22 mouse cellular contexts compared by ENCODE assay signal in genomic region chr11:34012007-34012652, GRCm38 (mm10). TPM values are rescaled to one million over a fixed set of nuclear protein-coding genes. Genes with fewer than 3 reads are reported as not detected.
DNase-seq lines count a peak whose midpoint lies in the region; ATAC-seq and TF ChIP-seq lines count a peak whose summit lies in the region.
"Had no signal": no experiment of that assay in that cellular context is flagged by ENCODE, and none has a peak within 500 bp of the region (broad histone marks: within the 10 kb centered on the region; RNA-seq: fewer than 3 reads in every experiment).

No protein-coding gene starts in this region.

- no peak overlapping the region for H3K9ac ChIP-seq in forebrain, embryonic 11.5 days (ENCODE audit: low read length)
- H3K9ac ChIP-seq in forebrain, embryonic 16.5 days (replicated peaks; ENCODE audit: low read depth, low read length) = no peak overlapping the region
- H3K9ac ChIP-seq in stomach, embryonic 14.5 days (replicated peaks; ENCODE audit: low read depth, low read length) = no peak overlapping the region
- H3K9ac ChIP-seq in stomach, postnatal 0 days (ENCODE audit: low read length) = no peak overlapping the region
- H3K9ac ChIP-seq in liver, embryonic 13.5 days = no peak overlapping the region
- H3K9ac ChIP-seq: forebrain, embryonic 13.5 days; hindbrain, embryonic 12.5 days; limb, embryonic 13.5 days; lung, embryonic 14.5 days; neural tube, embryonic 15.5 days had no signal

- TF ChIP-seq EP300 in stomach, postnatal 0 days (optimal IDR thresholded peaks at IDR 0.05) = no peak

- 64% methylated on average over 6 of the region's 6 CpGs for WGBS in forebrain, embryonic 11.5 days
- WGBS in forebrain, embryonic 16.5 days = 74% methylated on average over 6 of the region's 6 CpGs
- WGBS in stomach, embryonic 14.5 days = 75% methylated on average over 6 of the region's 6 CpGs
- WGBS in stomach, postnatal 0 days = 85% methylated on average over 6 of the region's 6 CpGs
- WGBS in liver, embryonic 13.5 days (ENCODE audit: insufficient replicate concordance) = 45% methylated on average over 6 of the region's 6 CpGs
- 71% methylated on average over 6 of the region's 6 CpGs for WGBS in lung, adult 2 months

- no peaks in the 10 kb centered on the region for H3K9me3 ChIP-seq in forebrain, embryonic 11.5 days (ENCODE audit: control insufficient read depth, low read length)
- H3K9me3 ChIP-seq in forebrain, embryonic 16.5 days (ENCODE audit: control insufficient read depth, low read length) = no peaks in the 10 kb centered on the region
- no peaks in the 10 kb centered on the region for H3K9me3 ChIP-seq in stomach, embryonic 14.5 days (ENCODE audit: control insufficient read depth, low read depth, low read length)
- H3K9me3 ChIP-seq in stomach, postnatal 0 days (ENCODE audit: control insufficient read depth, low read length) = no peaks in the 10 kb centered on the region
- no peaks in the 10 kb centered on the region for H3K9me3 ChIP-seq in liver, embryonic 13.5 days (replicated peaks)
- H3K9me3 ChIP-seq: forebrain, embryonic 13.5 days; hindbrain, embryonic 12.5 days; limb, embryonic 13.5 days; neural tube, embryonic 15.5 days had no signal

- no peak overlapping the region for H3K4me2 ChIP-seq in forebrain, embryonic 11.5 days (ENCODE audit: low read depth, low read length, severe bottlenecking)
- no peak overlapping the region for H3K4me2 ChIP-seq in forebrain, embryonic 16.5 days (ENCODE audit: low read length)
- H3K4me2 ChIP-seq in stomach, embryonic 14.5 days (replicated peaks; ENCODE audit: low read depth, low read length) = no peak overlapping the region
- H3K4me2 ChIP-seq in stomach, postnatal 0 days (replicated peaks; ENCODE audit: low read depth) = no peak overlapping the region
- no peak overlapping the region for H3K4me2 ChIP-seq in liver, embryonic 13.5 days
- H3K4me2 ChIP-seq: forebrain, embryonic 13.5 days; hindbrain, embryonic 12.5 days; limb, embryonic 13.5 days; lung, embryonic 14.5 days; neural tube, embryonic 15.5 days had no signal

- no peaks in the 10 kb centered on the region for H3K27me3 ChIP-seq in forebrain, embryonic 11.5 days (ENCODE audit: control insufficient read depth, insufficient read depth, low read length)
- H3K27me3 ChIP-seq in forebrain, embryonic 16.5 days (replicated peaks; ENCODE audit: control insufficient read depth, insufficient read depth, low read length) = no peaks in the 10 kb centered on the region
- no peaks in the 10 kb centered on the region for H3K27me3 ChIP-seq in stomach, embryonic 14.5 days (ENCODE audit: control insufficient read depth, insufficient read depth, low read length)
- H3K27me3 ChIP-seq in stomach, postnatal 0 days (ENCODE audit: control insufficient read depth, insufficient read depth, low read length) = no peaks in the 10 kb centered on the region
- no peaks in the 10 kb centered on the region for H3K27me3 ChIP-seq in liver, embryonic 13.5 days
- H3K27me3 ChIP-seq: forebrain, embryonic 13.5 days; hindbrain, embryonic 12.5 days; limb, embryonic 13.5 days; neural tube, embryonic 15.5 days had no signal

- H3K27ac ChIP-seq in forebrain, embryonic 11.5 days (ENCODE audit: low read depth, low read length) = no peak overlapping the region
- no peak overlapping the region for H3K27ac ChIP-seq in forebrain, embryonic 16.5 days (ENCODE audit: low read length)
- 0 out of 2 replicates have a peak overlapping the region, but pooled peaks have one; percentile 10 for H3K27ac ChIP-seq in stomach, embryonic 14.5 days (ENCODE audit: low read length)
- H3K27ac ChIP-seq in stomach, postnatal 0 days (replicated peaks) = no peak overlapping the region
- H3K27ac ChIP-seq in liver, embryonic 13.5 days = peak overlapping the region; percentile 8; the same call in 1 of the 2 replicates
- H3K27ac ChIP-seq: forebrain, embryonic 13.5 days; hindbrain, embryonic 12.5 days; layer of hippocampus, adult 2 months; limb, embryonic 13.5 days; neural tube, embryonic 15.5 days had no signal

- TF ChIP-seq CTCF in stomach, postnatal 0 days (IDR thresholded peaks at IDR 0.05; ENCODE audit: low read depth) = no peak
- TF ChIP-seq CTCF in lung, adult 2 months (IDR thresholded peaks at IDR 0.05; ENCODE audit: insufficient read depth, low read length) = no peak

- no peaks in the 10 kb centered on the region for H3K4me1 ChIP-seq in forebrain, embryonic 11.5 days (replicated peaks; ENCODE audit: control insufficient read depth, insufficient read depth, low read length)
- H3K4me1 ChIP-seq in forebrain, embryonic 16.5 days (replicated peaks; ENCODE audit: control insufficient read depth, insufficient read depth, low read length) = 0 out of 2 replicates have a peak, but pooled peaks cover 2% of the 10 kb centered on the region
- H3K4me1 ChIP-seq in stomach, embryonic 14.5 days (ENCODE audit: control insufficient read depth, insufficient read depth, low read length) = no peaks in the 10 kb centered on the region
- H3K4me1 ChIP-seq in stomach, postnatal 0 days (replicated peaks; ENCODE audit: control insufficient read depth, insufficient read depth) = no peaks in the 10 kb centered on the region
- peaks cover 15% of the 10 kb centered on the region for H3K4me1 ChIP-seq in liver, embryonic 13.5 days (replicated peaks)
- no peaks in the 10 kb centered on the region for H3K4me1 ChIP-seq in lung, adult 2 months (ENCODE audit: control insufficient read depth, insufficient read depth, low read length)
- H3K4me1 ChIP-seq: forebrain, embryonic 13.5 days; hindbrain, embryonic 12.5 days; neural tube, embryonic 15.5 days had no signal

- TF ChIP-seq POLR2A in lung, adult 2 months (IDR thresholded peaks at IDR 0.05; ENCODE audit: borderline replicate concordance, extremely low read depth, low read depth, low read length) = no peak

- no peaks in the 10 kb centered on the region for H3K36me3 ChIP-seq in forebrain, embryonic 11.5 days (ENCODE audit: control insufficient read depth, insufficient read depth, low read length)
- no peaks in the 10 kb centered on the region for H3K36me3 ChIP-seq in forebrain, embryonic 16.5 days (ENCODE audit: control insufficient read depth, insufficient read depth)
- H3K36me3 ChIP-seq in stomach, embryonic 14.5 days (ENCODE audit: control insufficient read depth, insufficient read depth, low read length) = no peaks in the 10 kb centered on the region
- no peaks in the 10 kb centered on the region for H3K36me3 ChIP-seq in stomach, postnatal 0 days (ENCODE audit: control insufficient read depth, insufficient read depth, low read length)
- no peaks in the 10 kb centered on the region for H3K36me3 ChIP-seq in liver, embryonic 13.5 days
- H3K36me3 ChIP-seq: hindbrain, embryonic 12.5 days; limb, embryonic 13.5 days; neural tube, embryonic 15.5 days had no signal

- ATAC-seq in forebrain, embryonic 11.5 days (replicated peaks; ENCODE audit: low FRiP score) = no peak
- ATAC-seq in forebrain, embryonic 16.5 days = no peak
- ATAC-seq in stomach, embryonic 14.5 days (ENCODE audit: insufficient number of reproducible peaks, insufficient read depth, low FRiP score, low read depth) = no peak
- ATAC-seq in stomach, postnatal 0 days (ENCODE audit: low FRiP score, low TSS enrichment) = no peak
- ATAC-seq in liver, embryonic 13.5 days (ENCODE audit: low read depth) = no peak
- ATAC-seq: forebrain, embryonic 13.5 days; inflammation-experienced regulatory T-cells, adult 6 months had no signal

- H3K4me3 ChIP-seq in forebrain, embryonic 11.5 days (ENCODE audit: low read depth, low read length) = no peak overlapping the region
- H3K4me3 ChIP-seq in forebrain, embryonic 16.5 days (replicated peaks; ENCODE audit: low read length) = no peak overlapping the region
- H3K4me3 ChIP-seq in stomach, embryonic 14.5 days (ENCODE audit: low read depth, low read length) = no peak overlapping the region
- H3K4me3 ChIP-seq in stomach, postnatal 0 days (ENCODE audit: low read depth, low read length) = no peak overlapping the region
- H3K4me3 ChIP-seq in liver, embryonic 13.5 days (replicated peaks) = no peak overlapping the region
- no peak overlapping the region for H3K4me3 ChIP-seq in lung, adult 2 months (replicated peaks; ENCODE audit: extremely low read depth, low read depth, low read length)
- H3K4me3 ChIP-seq: forebrain, embryonic 13.5 days; hindbrain, embryonic 12.5 days; layer of hippocampus, adult 2 months; limb, embryonic 13.5 days; neural tube, embryonic 15.5 days had no signal

- peak; percentile 46 for DNase-seq in forebrain, embryonic 11.5 days (ENCODE audit: low spot score)
- DNase-seq in stomach, postnatal 0 days (ENCODE audit: low spot score) = no peak
- DNase-seq in liver, embryonic 13.5 days = no peak
- DNase-seq in ovary, adult 18-20 months (ENCODE audit: low spot score) = no peak
- DNase-seq in adipocyte (ENCODE audit: low spot score) = no peak
- no peak for DNase-seq in lung, adult 2 months
- DNase-seq: cerebellum, adult 9-10 months; gastrocnemius, postnatal 14 days; kidney, adult 2 months; kidney, postnatal 14 days; layer of hippocampus, postnatal 36 days; lung, embryonic 14.5 days; midbrain, embryonic 14.5 days; thymus, adult 18-20 months had no signal

RNA-seq across cellular contexts. Expression of gene Kcnip1, which starts 19.2 kb away (rescaled TPM):
- polyA plus RNA-seq in forebrain, embryonic 11.5 days (2014; fragmentation: Nextera tagmentation; extraction: Ambion mirVana) = 7.8 and 8.0 TPM in 2 replicates
- 47.8 and 61.8 TPM in 2 replicates for polyA plus RNA-seq in forebrain, embryonic 16.5 days (2015; fragmentation: Nextera tagmentation; extraction: Ambion mirVana)
- polyA plus RNA-seq in stomach, embryonic 14.5 days (2014; fragmentation: Nextera tagmentation; extraction: Ambion mirVana) = 10.3 and 11.1 TPM in 2 replicates
- 3.9 and 5.1 TPM in 2 replicates for polyA plus RNA-seq in stomach, postnatal 0 days (2015; fragmentation: Nextera tagmentation; extraction: Ambion mirVana)
- polyA plus RNA-seq in liver, embryonic 13.5 days (2015; fragmentation: Nextera tagmentation; extraction: Ambion mirVana) = 0.35 and 0.39 TPM in 2 replicates
- 0.08 and 0.13 TPM in 2 replicates for polyA plus RNA-seq in lung, adult 2 months (2012; rRNA removed)
- polyA plus RNA-seq: kidney, adult 2 months had no signal

RNA-seq across cellular contexts. Expression of gene Lcp2, which starts 34.6 kb away (rescaled TPM):
- 2.0 and 2.3 TPM in 2 replicates for polyA plus RNA-seq in forebrain, embryonic 11.5 days (2014; fragmentation: Nextera tagmentation; extraction: Ambion mirVana)
- polyA plus RNA-seq in forebrain, embryonic 16.5 days (2015; fragmentation: Nextera tagmentation; extraction: Ambion mirVana) = 1.7 and 1.8 TPM in 2 replicates
- polyA plus RNA-seq in stomach, embryonic 14.5 days (2014; fragmentation: Nextera tagmentation; extraction: Ambion mirVana) = 2.4 and 4.1 TPM in 2 replicates
- 1.2 and 1.5 TPM in 2 replicates for polyA plus RNA-seq in stomach, postnatal 0 days (2015; fragmentation: Nextera tagmentation; extraction: Ambion mirVana)
- 7.5 and 8.8 TPM in 2 replicates for polyA plus RNA-seq in liver, embryonic 13.5 days (2015; fragmentation: Nextera tagmentation; extraction: Ambion mirVana)
- polyA plus RNA-seq in lung, adult 2 months (2012; rRNA removed) = 7.0 and 9.1 TPM in 2 replicates

RNA-seq across cellular contexts. Expression of gene Kcnmb1, which starts 49.3 kb away (rescaled TPM):
- polyA plus RNA-seq in forebrain, embryonic 11.5 days (2014; fragmentation: Nextera tagmentation; extraction: Ambion mirVana) = 0.05 TPM in 1 of 2 replicates, not detected in the other
- polyA plus RNA-seq in forebrain, embryonic 16.5 days (2015; fragmentation: Nextera tagmentation; extraction: Ambion mirVana) = 0.18 and 0.20 TPM in 2 replicates
- polyA plus RNA-seq in stomach, embryonic 14.5 days (2014; fragmentation: Nextera tagmentation; extraction: Ambion mirVana) = 2.5 and 3.0 TPM in 2 replicates
- 2.8 and 3.3 TPM in 2 replicates for polyA plus RNA-seq in stomach, postnatal 0 days (2015; fragmentation: Nextera tagmentation; extraction: Ambion mirVana)
- 0.03 TPM in 2 replicates for polyA plus RNA-seq in liver, embryonic 13.5 days (2015; fragmentation: Nextera tagmentation; extraction: Ambion mirVana)
- polyA plus RNA-seq in lung, adult 2 months (2012; rRNA removed) = 1.9 and 3.6 TPM in 2 replicates

Comparison
In these comparisons a context has a peak if more than half of its experiments do, and no peak if none do; other contexts are left out.
1. H3K27ac ChIP-seq: peak in stomach, embryonic 14.5 days (single experiment) and liver, embryonic 13.5 days (single experiment); none in forebrain, embryonic 11.5 days (single experiment), forebrain, embryonic 16.5 days (single experiment) and stomach, postnatal 0 days (single experiment).